Mouse (Mus musculus): Measurements from ENCODE around the gene Tnrc18. TPM values are rescaled to one million over a fixed set of nuclear protein-coding genes. Genes with fewer than 3 reads are reported as not detected.

The Tnrc18 gene
- polyA plus RNA-seq, 1 experiment from 2014 or later, result 11.1 TPM

GRCm38 (mm10) chr5:142814711-142815420 is 2.6 kb downstream of the Tnrc18 start:
- DNase-seq (ENCODE audit: low spot score), result no peak
- Histone ChIP-seq H3K9ac (ENCODE audit: low read depth, low read length) (peak overlapping the region; percentile 84), H3K27me3 (replicated peaks; ENCODE audit: control insufficient read depth, insufficient read depth, low read length) (peaks cover 84% of the 10 kb centered on the region), H3K4me2 (peak overlapping the region; percentile 84), H3K36me3 (ENCODE audit: control insufficient read depth, insufficient read depth, low read length) (no peaks in the 10 kb centered on the region), H3K4me1 (replicated peaks; ENCODE audit: control insufficient read depth, insufficient read depth, low read length) (peaks cover 36% of the 10 kb centered on the region), H3K4me3 (ENCODE audit: low read depth, low read length) (peak overlapping the region; percentile 74), H3K27ac (ENCODE audit: low read depth, low read length) (peak overlapping the region; percentile 99), H3K9me3 (ENCODE audit: control insufficient read depth, low read length) (no peaks in the 10 kb centered on the region)
- ATAC-seq (replicated peaks; ENCODE audit: low FRiP score), result no peak
- under 1% methylated on average over 62 of the region's 62 CpGs for WGBS

- H3K27me3 ChIP-seq (replicated peaks; ENCODE audit: control insufficient read depth, insufficient read depth, low read length), result peaks cover 78% of the 10 kb centered on the region
- H3K4me3 ChIP-seq (ENCODE audit: low read depth, low read length), result peak overlapping the region; percentile 74
- H3K4me1 ChIP-seq (replicated peaks; ENCODE audit: control insufficient read depth, insufficient read depth, low read length), result peaks cover 36% of the 10 kb centered on the region
- ATAC-seq (replicated peaks; ENCODE audit: low FRiP score), result no peak
- no peak for DNase-seq (ENCODE audit: low spot score)
- H3K9me3 ChIP-seq (ENCODE audit: control insufficient read depth, low read length), result no peaks in the 10 kb centered on the region
- peak overlapping the region; percentile 84 for H3K9ac ChIP-seq (ENCODE audit: low read depth, low read length)
- under 1% methylated on average over 22 of the region's 22 CpGs for WGBS
- H3K27ac ChIP-seq (ENCODE audit: low read depth, low read length), result peak overlapping the region; percentile 4; the same call in 1 of the 2 replicates
- no peaks in the 10 kb centered on the region; the same call in 1 of the 2 replicates for H3K36me3 ChIP-seq (ENCODE audit: control insufficient read depth, insufficient read depth, low read length)
- peak overlapping the region; percentile 84 for H3K4me2 ChIP-seq
Observed at GRCm38 (mm10) chr5:142814161-142814651, 3.3 kb downstream of the Tnrc18 start.

- ATAC-seq (replicated peaks; ENCODE audit: low FRiP score) (no peak), DNase-seq (ENCODE audit: low spot score) (no peak)
- Histone ChIP-seq H3K27me3 (replicated peaks; ENCODE audit: control insufficient read depth, insufficient read depth, low read length) (peaks cover 75% of the 10 kb centered on the region), H3K9me3 (ENCODE audit: control insufficient read depth, low read length) (no peaks in the 10 kb centered on the region), H3K36me3 (ENCODE audit: control insufficient read depth, insufficient read depth, low read length) (no peaks in the 10 kb centered on the region; the same call in 1 of the 2 replicates), H3K4me1 (replicated peaks; ENCODE audit: control insufficient read depth, insufficient read depth, low read length) (peaks cover 36% of the 10 kb centered on the region), H3K27ac (ENCODE audit: low read depth, low read length) (peak overlapping the region; percentile 4; the same call in 1 of the 2 replicates), H3K4me2 (peak overlapping the region; percentile 84), H3K4me3 (ENCODE audit: low read depth, low read length) (peak overlapping the region; percentile 74), H3K9ac (ENCODE audit: low read depth, low read length) (peak overlapping the region; percentile 84)
- WGBS, result 5% methylated on average over 23 of the region's 23 CpGs
Observed at GRCm38 (mm10) chr5:142813722-142814111, 3.7 kb downstream of the Tnrc18 start.

- H3K4me1 ChIP-seq (replicated peaks; ENCODE audit: control insufficient read depth, insufficient read depth, low read length), result peaks cover 36% of the 10 kb centered on the region
- no peak for DNase-seq (ENCODE audit: low spot score)
Observed at GRCm38 (mm10) chr5:142812976-142813721, 4.3 kb downstream of the Tnrc18 start.

GRCm38 (mm10) chr5:142812621-142812975 is 4.9 kb downstream of the Tnrc18 start:
- Histone ChIP-seq H3K9ac (ENCODE audit: low read depth, low read length) (peak overlapping the region; percentile 84; the same call in 1 of the 2 replicates), H3K4me3 (ENCODE audit: low read depth, low read length) (peak overlapping the region; percentile 19; the same call in 1 of the 2 replicates), H3K9me3 (ENCODE audit: control insufficient read depth, low read length) (no peaks in the 10 kb centered on the region), H3K4me1 (replicated peaks; ENCODE audit: control insufficient read depth, insufficient read depth, low read length) (peaks cover 36% of the 10 kb centered on the region), H3K27me3 (replicated peaks; ENCODE audit: control insufficient read depth, insufficient read depth, low read length) (peaks cover 64% of the 10 kb centered on the region), H3K36me3 (ENCODE audit: control insufficient read depth, insufficient read depth, low read length) (peaks cover 5% of the 10 kb centered on the region; the same call in 1 of the 2 replicates), H3K4me2 (peak overlapping the region; percentile 84), H3K27ac (ENCODE audit: low read depth, low read length) (no peak overlapping the region)
- DNase-seq (ENCODE audit: low spot score) (no peak), ATAC-seq (replicated peaks; ENCODE audit: low FRiP score) (no peak)
- 24% methylated on average over 8 of the region's 8 CpGs for WGBS

More at GRCm38 (mm10) chr5:142812976-142813721, 4.3 kb downstream of the Tnrc18 start:
- 18% methylated on average over 18 of the region's 18 CpGs for WGBS
- Histone ChIP-seq H3K9ac (ENCODE audit: low read depth, low read length) (peak overlapping the region; percentile 84), H3K4me2 (peak overlapping the region; percentile 84), H3K36me3 (ENCODE audit: control insufficient read depth, insufficient read depth, low read length) (no peaks in the 10 kb centered on the region; the same call in 1 of the 2 replicates), H3K4me3 (ENCODE audit: low read depth, low read length) (peak overlapping the region; percentile 74), H3K9me3 (ENCODE audit: control insufficient read depth, low read length) (no peaks in the 10 kb centered on the region), H3K27me3 (replicated peaks; ENCODE audit: control insufficient read depth, insufficient read depth, low read length) (peaks cover 70% of the 10 kb centered on the region), H3K27ac (ENCODE audit: low read depth, low read length) (peak overlapping the region; percentile 4; the same call in 1 of the 2 replicates)
- no peak for ATAC-seq (replicated peaks; ENCODE audit: low FRiP score)

GRCm38 (mm10) chr5:142811870-142812443 is 5.5 kb downstream of the Tnrc18 start:
- no peak overlapping the region for H3K27ac ChIP-seq (ENCODE audit: low read depth, low read length)
- no peak overlapping the region for H3K4me3 ChIP-seq (ENCODE audit: low read depth, low read length)
- WGBS, result 49% methylated on average over 8 of the region's 8 CpGs
- no peak overlapping the region; the same call in 1 of the 2 replicates for H3K4me2 ChIP-seq
- ATAC-seq (replicated peaks; ENCODE audit: low FRiP score) (no peak), DNase-seq (ENCODE audit: low spot score) (no peak)
- peaks cover 33% of the 10 kb centered on the region for H3K4me1 ChIP-seq (replicated peaks; ENCODE audit: control insufficient read depth, insufficient read depth, low read length)
- peaks cover 10% of the 10 kb centered on the region; the same call in 1 of the 2 replicates for H3K36me3 ChIP-seq (ENCODE audit: control insufficient read depth, insufficient read depth, low read length)
- no peak overlapping the region for H3K9ac ChIP-seq (ENCODE audit: low read depth, low read length)
- no peaks in the 10 kb centered on the region for H3K9me3 ChIP-seq (ENCODE audit: control insufficient read depth, low read length)
- H3K27me3 ChIP-seq (replicated peaks; ENCODE audit: control insufficient read depth, insufficient read depth, low read length), result peaks cover 58% of the 10 kb centered on the region

GRCm38 (mm10) chr5:142810710-142811599 is 6.5 kb downstream of the Tnrc18 start:
- no peak overlapping the region; the same call in 1 of the 2 replicates for H3K9ac ChIP-seq (ENCODE audit: low read depth, low read length)
- peaks cover 30% of the 10 kb centered on the region for H3K4me1 ChIP-seq (replicated peaks; ENCODE audit: control insufficient read depth, insufficient read depth, low read length)
- WGBS, result 52% methylated on average over 20 of the region's 20 CpGs
- DNase-seq (ENCODE audit: low spot score) (no peak), ATAC-seq (replicated peaks; ENCODE audit: low FRiP score) (no peak)
- H3K27me3 ChIP-seq (replicated peaks; ENCODE audit: control insufficient read depth, insufficient read depth, low read length), result peaks cover 48% of the 10 kb centered on the region
- H3K27ac ChIP-seq (ENCODE audit: low read depth, low read length), result no peak overlapping the region; the same call in 1 of the 2 replicates
- H3K4me2 ChIP-seq, result peak overlapping the region; percentile 9; the same call in 1 of the 2 replicates
- H3K4me3 ChIP-seq (ENCODE audit: low read depth, low read length), result no peak overlapping the region
- H3K9me3 ChIP-seq (ENCODE audit: control insufficient read depth, low read length), result no peaks in the 10 kb centered on the region
- H3K36me3 ChIP-seq (ENCODE audit: control insufficient read depth, insufficient read depth, low read length), result peaks cover 11% of the 10 kb centered on the region; the same call in 1 of the 2 replicates

All from liver, embryonic 11.5 days (tissue).